Mouse (Mus musculus) frontal cortex, adult 2 months (tissue): ENCODE measurements around the gene Ndufaf8. TPM values are rescaled to one million over a fixed set of nuclear protein-coding genes. Genes with fewer than 3 reads are reported as not detected.
A peak's percentile ranks its signal among the peaks of the same experiment; 100 is the strongest.

Experiments used
- DNase-seq, 2 experiments: peaks; one replicate each; pipeline ENCODE4 v3.0.0; 2022; ENCODE audit warnings: low spot score in 1 of 2; ENCODE audit errors: extremely low spot score in 1 of 2
- polyA plus RNA-seq: library from polyadenylated mRNA; depleted of rRNA; stranded (reverse); fragments of >200 nt; gene quantifications from 2 replicates; pipeline ENCODE4 v1.2.3, GENCODE M21; 2012

The Ndufaf8 gene
- polyA plus RNA-seq, 1 experiment: 46.2 TPM

DNA sequence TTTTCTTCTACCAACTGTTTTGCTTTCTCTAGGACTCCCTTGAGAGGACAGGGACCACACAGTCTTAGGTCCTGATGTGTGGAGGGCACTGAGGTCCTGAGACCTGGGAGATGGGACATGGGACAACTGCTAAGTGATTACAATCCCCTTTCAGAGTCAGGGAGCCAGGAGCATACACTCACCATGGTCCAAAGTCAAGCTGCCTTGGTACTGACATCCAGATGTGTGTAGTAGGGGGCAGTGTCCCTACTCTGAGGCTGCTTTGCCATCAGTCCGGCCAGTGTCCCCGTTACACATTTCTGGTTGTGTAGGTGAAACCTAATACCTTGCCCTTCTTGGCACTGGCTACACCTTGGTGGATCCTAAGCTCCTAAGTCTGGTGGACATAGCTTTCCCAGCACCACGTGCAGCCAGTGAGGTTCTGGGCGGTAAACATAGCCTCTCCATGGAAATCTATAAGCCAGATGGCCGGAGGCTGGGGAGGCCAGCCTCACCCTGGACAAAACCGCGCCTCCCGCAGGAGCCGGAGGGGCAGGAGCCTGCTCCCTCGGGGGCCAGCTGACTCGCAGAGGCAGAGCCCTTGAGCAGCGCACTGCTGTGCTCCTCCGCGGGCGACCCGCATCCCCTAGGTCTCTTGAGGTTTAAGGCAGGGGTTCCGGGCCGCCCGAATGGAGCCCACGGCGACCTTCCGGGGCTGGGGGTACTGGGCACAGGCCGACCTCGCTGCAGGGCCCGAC lies 12.7 kb upstream of the Ndufaf8 start:
- DNase-seq: peak in 1 of 2 experiments; percentile 27

DNA sequence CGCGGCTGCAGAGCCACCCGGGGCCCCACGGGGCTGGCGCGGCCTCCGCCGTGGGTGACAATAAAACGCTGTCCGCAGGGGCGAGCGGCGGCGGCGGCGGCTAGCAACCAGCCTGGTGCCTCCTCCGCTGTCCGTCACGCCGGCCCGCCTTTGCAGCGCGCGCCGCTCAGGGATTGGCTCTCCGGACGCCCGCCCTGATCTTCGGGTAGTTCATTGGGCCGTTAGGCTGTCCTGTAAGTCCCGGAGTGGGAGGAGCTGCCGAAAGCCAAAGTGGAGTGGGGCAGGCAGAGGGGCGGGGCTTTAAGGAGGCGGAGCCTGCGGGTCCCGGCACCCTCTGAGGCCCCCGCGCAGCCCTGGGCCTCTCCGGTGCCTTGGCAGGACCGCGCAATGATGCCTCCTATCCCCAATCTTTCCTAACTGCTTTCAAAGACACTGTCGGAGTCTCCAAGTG lies 12.0 kb upstream of the Ndufaf8 start, which contains the start of gene Cep131:
Gene Cep131, minus strand, starts transcription at position 126 of the 451 bp plus-strand sequence.
- DNase-seq: peak; percentile 97 to 98

DNA sequence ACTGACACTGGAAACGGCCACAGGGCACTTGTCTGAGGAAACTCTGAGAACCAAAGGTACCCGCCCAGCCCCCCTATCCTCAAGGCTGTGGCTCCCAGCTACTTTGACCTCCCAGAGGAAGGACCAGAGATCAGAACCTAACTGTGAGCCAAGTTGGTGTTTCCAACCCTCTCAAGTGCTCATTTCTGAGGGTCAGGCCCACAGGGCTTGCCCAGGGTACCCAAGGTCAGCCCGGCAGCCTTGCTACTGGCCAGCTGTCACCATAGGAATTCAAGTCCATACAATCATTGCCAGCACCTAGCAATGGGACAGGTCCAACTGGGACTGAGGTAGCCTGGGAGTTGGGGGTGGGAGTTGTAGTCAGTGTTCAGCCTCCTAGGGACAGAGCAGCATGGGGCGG lies 8.1 kb upstream of the Ndufaf8 start:
- no peak for DNase-seq

DNA sequence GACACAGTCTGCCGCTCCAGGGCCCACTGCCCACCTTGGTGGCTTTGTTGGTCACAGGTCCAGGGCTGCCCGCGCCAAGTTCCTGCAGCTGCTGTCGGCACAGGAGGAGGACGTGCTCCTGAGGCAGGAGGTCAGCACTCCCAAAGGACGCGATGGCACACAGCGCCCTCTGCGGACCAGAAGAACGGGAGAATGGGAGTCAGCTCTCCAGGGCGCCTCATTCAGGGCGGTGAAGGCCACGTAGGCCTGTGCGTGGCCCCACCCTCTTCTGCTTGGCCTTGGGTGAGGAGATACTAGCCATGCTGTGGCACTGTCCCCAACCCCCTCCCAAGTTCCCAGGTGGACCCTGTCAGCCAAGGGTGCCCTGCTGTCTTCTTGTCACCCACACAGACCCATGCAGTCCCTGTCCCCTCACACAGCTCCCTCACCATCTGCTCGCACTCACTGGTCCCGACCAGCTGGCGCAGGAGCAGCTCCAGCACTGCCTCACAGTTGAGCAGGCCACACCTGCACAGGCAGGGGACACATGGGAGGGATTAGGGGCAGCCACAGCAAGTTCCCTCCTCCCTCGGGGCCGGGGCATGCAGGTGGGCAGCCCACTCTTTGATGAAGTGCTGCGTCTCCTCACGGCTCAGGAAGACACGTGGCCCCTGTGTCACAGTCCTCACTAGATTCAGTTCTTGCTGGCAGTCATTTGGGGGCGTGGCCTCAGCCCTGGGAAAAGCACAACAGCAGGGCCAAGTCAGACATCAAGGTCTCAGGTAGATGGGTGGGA lies 5.7 kb upstream of the Ndufaf8 start:
- no peak for DNase-seq

DNA sequence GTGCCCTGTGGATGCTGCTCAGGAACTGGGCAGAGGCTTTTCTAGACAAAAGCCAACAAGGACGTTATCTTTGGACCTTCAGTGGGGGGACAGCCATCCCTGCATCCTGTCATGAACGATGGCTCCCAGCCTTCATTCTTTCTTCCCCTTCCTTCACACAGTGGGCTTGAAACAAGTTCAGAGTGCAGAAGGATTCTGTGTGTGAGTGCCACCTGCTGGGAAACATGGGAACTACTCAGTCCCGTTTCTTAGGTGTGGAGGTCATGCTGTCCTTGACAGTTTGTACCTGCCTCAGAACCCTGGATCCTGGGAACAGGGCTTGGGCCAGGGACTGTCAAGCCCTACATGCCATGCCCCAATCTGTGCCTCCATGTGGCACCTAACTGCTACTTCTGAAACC lies 2.3 kb downstream of the Ndufaf8 start:
- DNase-seq: peak; percentile 50 to 86

DNA sequence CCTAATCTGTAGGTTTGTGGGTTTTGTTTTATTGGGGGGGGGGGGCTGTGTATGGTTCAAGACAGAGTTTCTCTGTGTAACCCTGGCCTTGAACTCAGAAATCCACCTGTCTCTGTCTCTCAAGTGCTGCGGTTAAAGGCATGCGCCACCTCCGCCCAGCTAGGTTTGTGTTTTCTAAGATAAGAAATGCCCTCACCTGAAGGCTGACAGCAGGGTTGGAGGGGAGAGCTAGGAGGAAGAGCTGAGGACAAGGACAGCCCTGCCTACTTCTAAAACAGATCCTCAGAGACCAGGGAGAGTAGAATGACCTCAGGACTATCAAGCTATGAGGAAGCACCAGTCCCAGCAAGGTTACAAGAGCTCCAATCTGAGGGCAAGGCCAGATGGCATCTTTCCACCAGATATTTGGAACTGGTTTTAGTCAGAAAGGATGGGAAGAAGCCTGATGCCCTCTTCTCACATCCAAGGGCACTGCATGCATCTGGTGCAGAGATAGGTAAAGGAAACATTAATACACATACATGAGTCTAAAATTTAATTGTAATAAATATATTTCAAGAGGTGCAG lies 4.8 kb downstream of the Ndufaf8 start:
- no peak for DNase-seq

DNA sequence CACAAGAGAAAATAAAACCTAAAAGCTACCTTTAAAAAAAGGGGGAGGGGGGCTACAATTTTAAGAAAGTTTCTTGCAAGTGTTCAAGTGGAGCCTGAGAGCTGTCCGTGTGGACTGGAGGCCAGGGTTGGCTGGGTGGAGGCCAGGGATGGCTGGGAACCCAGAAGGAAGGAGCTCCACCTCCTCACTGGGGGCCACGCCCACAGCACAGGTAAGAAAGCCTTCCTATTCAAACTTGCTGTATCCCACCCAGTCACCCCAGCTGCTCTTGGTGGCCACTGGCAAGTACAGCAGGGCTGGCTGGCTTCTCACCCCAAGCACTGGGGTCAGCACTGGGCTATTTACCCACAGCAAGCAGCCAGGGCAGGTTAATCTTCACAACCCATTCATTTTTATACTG lies 8.3 kb downstream of the Ndufaf8 start:
- DNase-seq: no peak

DNA sequence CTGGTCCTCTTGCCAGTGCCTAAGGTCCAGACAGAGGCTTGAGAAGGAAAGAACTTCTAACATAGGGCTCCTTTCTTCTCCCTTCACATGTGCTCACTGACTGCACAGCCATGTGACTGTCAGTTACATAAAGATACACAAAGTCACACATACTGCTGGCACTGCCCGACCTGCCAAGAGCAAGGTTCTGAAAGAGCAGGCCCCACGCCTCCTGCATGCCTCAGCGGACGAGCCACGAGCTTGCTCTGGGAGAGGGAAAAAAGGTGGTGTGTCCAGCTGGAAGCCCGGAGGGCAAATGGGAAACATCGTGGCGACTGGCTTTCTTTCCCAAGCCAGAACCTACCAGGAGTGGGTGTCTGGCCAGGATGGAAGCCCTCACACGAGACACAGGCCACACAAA lies 9.1 kb downstream of the Ndufaf8 start:
- no peak for DNase-seq

DNA sequence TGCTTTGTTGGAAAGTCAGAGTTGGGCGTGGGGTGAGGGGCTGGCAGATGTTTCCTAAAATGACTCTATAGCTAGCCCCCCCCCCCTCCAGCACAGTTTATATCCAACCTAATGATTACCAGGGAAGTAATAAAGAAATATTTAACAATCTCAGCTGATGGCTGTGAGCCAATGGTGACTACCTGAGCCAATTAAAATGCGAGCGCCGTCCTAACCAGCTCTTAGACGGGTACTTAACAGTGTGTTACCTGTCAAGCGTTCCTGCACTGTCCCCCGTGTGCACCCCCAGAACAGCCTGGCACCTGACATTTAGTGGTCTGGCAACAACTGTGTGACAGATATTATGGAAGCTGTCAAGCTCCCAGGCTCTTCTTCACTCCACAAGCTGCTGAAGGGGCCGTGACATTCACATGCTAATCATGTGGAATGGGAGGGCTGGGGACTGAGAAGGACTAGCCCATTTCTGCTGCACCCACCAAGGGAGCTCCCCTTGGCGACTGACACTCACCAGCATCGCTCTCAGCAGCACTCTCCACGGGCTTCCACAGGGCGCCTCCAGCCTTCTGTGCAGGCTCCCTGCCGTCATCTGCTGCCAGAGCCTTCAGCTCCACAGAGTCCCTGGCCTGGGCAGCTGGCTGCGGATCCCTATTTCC lies 11.0 kb downstream of the Ndufaf8 start:
- no peak for DNase-seq

DNA sequence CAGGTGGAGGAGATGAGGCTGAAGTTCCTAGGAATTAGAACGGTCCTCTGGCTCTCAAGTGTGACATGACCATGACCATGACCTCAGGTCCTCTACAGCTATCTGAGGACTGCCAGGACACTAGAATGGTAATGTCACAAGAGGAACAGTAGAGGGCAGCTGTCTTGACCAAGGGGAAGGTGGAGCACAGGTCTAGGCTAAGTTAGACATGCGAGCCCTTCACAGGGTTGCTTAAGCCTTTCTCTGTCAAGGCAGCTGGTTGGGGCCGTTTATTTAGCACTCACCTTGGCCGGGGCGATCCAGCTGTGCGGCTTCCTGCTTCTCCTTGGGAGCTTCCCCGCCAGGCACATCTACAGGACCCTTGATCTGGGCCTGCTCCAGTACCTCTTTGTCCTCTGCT lies 11.8 kb downstream of the Ndufaf8 start:
- DNase-seq: no peak

DNA sequence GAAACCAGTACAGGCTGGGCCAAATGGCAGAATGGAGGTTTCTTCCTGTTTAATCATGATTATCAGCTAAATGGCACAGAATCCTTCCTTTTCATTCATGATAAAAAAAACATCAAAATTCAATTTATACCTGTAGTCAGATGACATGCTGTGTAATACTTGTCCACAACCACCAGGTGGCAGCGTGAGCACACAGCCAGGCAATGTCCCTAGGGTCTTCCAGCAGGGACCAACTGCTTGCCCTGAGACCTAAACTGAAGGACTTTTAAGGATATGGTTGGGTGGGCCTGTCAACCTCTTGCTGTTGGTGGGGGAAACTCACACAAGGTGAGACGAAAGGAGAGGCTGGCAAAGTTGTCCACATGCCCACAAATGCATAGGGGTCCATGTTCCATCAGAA lies 12.3 kb downstream of the Ndufaf8 start:
- DNase-seq: peak in 1 of 2 experiments; percentile 42

DNA sequence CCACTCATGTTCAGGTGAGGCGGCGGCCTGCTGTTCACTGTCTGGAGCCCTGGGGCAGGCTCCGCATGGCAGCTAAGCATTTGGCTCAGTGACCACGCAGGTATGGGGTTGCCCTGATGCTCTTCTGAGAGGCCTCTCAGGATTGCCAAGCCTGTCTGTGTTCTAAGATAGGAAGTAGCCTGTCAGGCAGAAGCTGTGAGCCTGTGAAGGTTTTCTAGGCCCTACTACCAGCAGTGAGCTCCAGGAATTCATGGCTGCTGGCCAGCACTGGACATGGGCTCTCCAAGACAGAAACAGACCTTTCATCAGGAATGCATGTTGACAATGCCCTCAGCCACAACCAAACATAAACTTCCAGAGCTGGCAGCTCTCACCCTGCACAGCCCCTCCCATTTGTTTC lies 13.4 kb downstream of the Ndufaf8 start:
- DNase-seq: no peak

DNA sequence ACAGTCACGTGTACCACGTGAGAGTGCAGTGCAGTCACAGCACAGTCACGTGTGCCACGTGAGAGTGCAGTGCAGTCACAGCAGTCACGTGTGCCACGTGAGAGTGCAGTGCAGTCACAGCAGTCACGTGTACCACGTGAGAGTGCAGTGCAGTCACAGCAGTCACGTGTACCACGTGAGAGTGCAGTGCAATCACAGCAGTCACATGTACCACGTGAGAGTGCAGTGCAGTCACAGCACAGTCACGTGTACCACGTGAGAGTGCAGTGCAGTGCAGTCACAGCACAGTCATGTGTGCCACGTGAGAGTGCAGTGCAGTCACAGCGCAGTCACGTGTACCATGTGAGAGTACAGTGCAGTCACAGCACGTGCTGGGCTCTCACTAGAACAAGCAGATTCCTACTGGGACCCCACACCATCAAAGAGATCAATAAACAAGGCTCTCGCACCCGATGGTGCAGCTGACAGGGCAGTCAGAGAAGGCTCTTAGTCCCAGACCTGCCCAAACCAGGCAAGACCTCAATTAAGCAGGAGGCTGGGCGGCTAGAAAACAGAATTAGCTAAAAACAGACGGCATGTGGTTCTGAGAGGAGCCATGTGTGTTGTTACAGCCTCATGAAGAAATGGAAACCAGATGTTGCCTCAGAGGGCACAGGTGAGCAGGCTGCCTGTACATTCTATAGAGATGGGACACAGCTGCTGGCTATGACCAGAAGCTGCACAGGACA lies 15.9 kb downstream of the Ndufaf8 start:
- DNase-seq: no peak

DNA sequence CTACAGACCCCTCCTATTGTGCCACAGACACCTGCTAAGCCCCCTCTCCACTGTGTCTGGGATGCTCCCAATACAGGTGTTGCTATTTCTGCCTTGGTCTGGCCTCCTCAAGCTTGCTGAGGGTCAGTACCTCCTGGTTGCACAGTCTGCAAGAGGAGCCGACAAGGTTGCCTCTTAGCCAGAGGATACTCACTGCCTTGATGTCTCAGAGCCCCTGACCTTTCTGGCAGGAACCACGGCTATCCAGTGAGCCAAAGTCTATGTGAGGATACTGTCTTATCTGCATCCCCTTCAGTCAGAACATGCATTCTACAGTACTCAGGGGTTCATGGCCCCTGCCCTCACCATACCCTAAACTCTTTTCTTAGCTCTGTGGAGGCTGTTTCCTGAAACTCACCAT lies 18.9 kb downstream of the Ndufaf8 start:
- no peak for DNase-seq

DNA sequence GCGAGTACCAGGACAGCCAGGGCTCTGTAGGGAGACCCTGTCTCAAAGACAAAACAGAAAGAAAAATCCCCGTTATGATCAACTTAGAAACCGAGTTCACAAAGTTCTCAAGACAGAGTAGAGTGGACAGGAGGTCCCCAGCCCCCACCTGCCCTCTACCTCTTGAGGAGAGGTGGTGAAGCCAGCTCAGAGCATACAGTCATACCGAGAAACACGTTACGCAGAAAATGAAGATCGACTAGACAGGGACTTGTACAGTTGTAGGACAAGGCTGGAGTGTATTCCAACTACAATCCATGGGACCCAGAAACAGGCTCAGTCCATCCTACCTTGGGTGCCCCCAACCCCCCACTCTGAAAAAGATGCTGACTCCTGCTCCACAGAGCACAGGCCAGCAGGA lies 20.4 kb downstream of the Ndufaf8 start:
- no peak for DNase-seq

DNA sequence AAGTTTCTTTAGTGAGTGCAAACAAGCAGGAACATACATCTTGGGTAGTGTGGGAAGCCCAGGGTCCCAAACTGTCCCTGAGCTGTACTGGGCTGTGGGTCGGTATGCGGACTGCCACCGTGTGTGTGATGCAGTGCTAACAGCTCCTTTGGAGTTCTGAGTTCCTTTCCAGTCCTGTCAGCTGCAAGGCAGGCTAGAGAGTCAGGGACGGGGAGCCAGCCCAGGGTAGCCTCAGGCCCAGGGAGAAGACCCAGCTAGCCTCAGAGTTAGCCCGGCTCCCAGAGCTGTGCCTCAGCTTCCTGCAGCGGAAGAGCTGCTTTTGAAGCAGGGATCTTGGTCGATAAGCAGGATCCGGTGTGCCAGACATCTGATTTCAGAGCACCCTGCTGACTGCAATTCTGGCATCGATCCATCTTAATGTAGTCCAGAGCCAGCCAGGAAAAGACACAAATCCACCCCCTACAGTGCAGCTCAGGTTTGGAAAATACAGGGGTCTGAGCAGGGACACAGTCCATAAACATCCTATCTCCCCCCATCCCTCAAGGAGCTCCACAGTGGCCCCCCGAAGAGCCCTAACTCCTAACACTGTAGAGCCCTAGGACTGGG lies 21.3 kb downstream of the Ndufaf8 start:
- no peak for DNase-seq

DNA sequence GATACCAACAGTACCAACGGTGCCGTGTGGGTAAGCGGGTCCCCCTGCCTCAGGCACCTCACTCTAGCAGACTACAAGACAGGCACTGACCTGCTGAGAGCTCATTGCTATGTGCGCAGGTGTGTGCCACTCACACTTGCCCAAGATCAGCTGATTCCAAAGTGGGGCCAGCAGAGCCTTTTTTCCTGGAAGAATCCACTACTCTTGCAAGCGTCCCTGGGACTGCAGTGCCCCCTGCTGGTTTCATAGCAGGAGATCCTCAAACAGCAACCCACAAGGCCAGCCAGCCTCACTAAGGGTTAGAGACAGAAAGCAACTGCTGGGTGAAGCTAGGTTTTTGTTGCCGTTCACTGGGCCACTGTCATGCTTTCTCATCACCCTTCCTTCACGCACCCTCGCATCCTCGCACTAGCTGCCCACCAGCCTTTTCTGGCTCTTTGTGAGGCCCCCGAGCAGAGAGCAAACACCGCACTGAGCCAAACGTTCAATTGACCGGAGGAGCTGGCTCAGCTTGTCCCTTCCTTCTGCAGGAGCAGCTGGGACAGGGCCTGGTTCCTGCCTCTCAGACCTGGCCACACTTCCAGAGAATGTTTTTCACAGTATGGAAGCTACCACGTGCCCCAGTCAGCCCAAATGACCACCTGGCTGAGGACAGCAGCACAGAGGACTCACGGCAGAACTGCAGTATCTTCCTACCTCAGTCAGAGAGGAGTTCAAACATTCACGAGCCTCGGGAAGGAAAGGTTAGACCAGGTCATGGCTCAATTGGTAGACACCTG lies 22.1 kb downstream of the Ndufaf8 start:
- peak; percentile 41 to 88 for DNase-seq

DNA sequence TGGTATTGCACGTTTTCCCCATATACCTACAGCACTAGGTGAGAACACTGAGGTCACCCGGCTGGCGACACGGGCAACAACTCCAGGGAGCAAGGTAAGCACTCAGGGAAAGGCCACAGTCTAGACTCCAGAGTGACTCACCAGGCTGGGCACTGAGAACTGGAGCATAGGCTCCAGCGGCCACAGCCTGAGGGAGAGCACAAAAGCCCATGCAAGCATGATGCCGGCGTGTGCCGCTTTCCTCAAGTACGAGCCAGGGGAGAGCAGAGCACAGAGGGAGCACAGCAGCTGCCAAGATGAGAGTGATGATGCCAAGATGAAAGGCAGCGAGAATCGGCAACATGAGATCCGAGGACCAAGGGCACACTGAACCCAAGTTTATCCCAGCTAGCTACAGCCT lies 23.4 kb downstream of the Ndufaf8 start:
- no peak for DNase-seq

DNA sequence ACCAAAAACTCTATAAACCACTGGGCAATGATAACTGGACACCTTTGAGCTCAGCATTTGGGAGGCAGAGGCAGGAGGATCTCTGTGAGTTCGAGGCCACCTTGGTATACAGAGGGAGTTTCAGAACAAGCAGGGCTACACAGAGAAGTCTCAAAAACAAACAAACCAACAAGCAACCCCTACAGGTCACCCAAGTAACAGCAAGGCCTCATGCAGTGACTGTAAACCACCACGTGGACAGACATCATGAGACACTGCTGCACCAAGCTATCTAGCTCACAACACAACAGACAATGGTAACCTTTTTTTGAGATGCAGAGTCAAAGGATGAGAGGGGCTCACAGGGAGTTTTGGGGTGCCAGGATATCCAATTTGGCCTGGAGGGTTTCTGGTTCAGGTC lies 28.1 kb downstream of the Ndufaf8 start:
- no peak for DNase-seq
